Mouse (Mus musculus) hindbrain, postnatal 0 days (tissue): ENCODE measurements around the gene Dgkb. TPM values are rescaled to one million over a fixed set of nuclear protein-coding genes. Genes with fewer than 3 reads are reported as not detected.

ENCODE experiments used
- ATAC-seq: fragments of 200-750 bp; cut with Nextera tagmentation; 2 replicates; pipeline ENCODE4 v1.8.0; 2017; ENCODE audit warnings: mild to moderate bottlenecking, moderate TSS enrichment, moderate library complexity
- DNase-seq: peaks from one replicate; pipeline ENCODE4 v3.0.0-alpha.2; 2015; ENCODE audit warnings: low spot score
- H3K27ac ChIP-seq: fragments of 300-500 bp; sonication (generic); 2 replicates; pipeline ENCODE4 v1.5.1; 2014; ENCODE audit warnings: mild to moderate bottlenecking
- H3K27me3 ChIP-seq: fragments of 300-500 bp; sonication (generic); 2 replicates; pipeline ENCODE4 v1.6.1; 2014; ENCODE audit warnings: low read length, mixed read lengths; ENCODE audit not compliant: insufficient read depth
- H3K36me3 ChIP-seq: fragments of 300-500 bp; sonication (generic); 2 replicates; pipeline ENCODE4 v1.6.1; 2014; ENCODE audit warnings: low read length, mixed read lengths; ENCODE audit not compliant: insufficient read depth
- H3K4me1 ChIP-seq: fragments of 300-500 bp; sonication (generic); 2 replicates; pipeline ENCODE4 v1.6.1; 2014; ENCODE audit warnings: antibody characterized with exemption, low read length, mixed read lengths; ENCODE audit not compliant: insufficient read depth
- H3K4me2 ChIP-seq: fragments of 300-500 bp; sonication (generic); 2 replicates; pipeline ENCODE4 v1.6.1; 2014; ENCODE audit warnings: low read depth, mild to moderate bottlenecking, low read length, moderate library complexity, mixed read lengths
- H3K4me3 ChIP-seq: fragments of 300-500 bp; sonication (generic); 2 replicates; pipeline ENCODE4 v1.5.1; 2014; ENCODE audit warnings: low read length
- H3K9ac ChIP-seq: fragments of 300-500 bp; sonication (generic); replicated peaks from 2 replicates; pipeline ENCODE4 v1.6.1; 2014; ENCODE audit warnings: mild to moderate bottlenecking, low read length, moderate library complexity, mixed read lengths
- H3K9me3 ChIP-seq: fragments of 300-500 bp; sonication (generic); 2 replicates; pipeline ENCODE4 v1.6.1; 2016; ENCODE audit warnings: low read length, mixed read lengths
- CTCF ChIP-seq: IDR thresholded peaks from 2 replicates; pipeline ENCODE4 v1.5.1; 2016; ENCODE audit warnings: antibody characterized with exemption, control low read depth, low read depth
- WGBS: fragments of 180-500 bp; shearing (Covaris S2); extraction: QIAGEN DNeasy Blood & Tissue Kit; methylation state at CpG from one replicate; pipeline ENCODE4 v1.1.7; 2014; 5-methylcytosine and 5-hydroxymethylcytosine counted together
- polyA plus RNA-seq: library from polyadenylated mRNA; unstranded; fragments of >200 nt; fragmentation: Nextera tagmentation; extraction: Ambion mirVana; gene quantifications from 2 replicates; pipeline ENCODE4 v1.2.1, GENCODE M21; 2015
- total RNA-seq: library from RNA; depleted of rRNA; stranded (reverse); fragments of >200 nt; gene quantifications from 2 replicates; pipeline ENCODE4 v1.2.3, GENCODE M21; 2014

Gene Dgkb
- total and polyA plus RNA-seq, 2 experiments from 2014 or later = 10.0 to 11.6 TPM

DNA sequence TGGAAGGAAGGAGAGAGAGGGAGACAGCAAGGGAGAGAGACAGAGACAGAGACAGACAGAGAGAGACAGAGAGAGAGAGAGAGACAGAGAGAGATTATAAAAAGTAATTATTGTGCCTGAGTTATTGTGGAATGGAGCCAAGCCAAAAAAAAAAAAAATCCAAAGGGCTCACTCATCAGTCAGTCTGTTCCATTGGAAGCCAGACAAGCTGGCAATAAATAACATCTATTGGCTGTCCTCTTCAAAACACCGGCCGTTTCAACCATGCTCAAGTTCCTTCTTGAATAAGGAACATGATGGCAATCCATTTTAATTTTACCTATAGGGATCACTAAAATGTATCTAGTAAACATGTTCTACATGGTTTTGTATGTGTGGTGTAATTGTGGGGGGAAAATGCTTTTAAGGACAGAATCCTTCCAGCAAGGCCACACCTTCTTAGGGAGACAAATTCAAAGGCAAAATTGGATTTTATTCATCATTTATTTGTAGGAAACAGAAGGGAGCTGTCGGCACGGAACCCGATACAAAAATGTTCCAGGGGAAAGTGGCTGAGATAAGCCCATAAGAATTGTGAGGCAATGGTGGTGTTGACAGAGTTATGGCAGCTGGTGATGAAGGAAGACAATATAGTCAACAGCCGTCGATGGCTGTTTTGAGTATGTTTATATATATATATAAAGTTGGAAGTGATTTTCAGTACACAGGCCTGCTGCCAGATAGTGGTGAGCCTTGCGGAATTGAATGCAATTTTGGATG is 3.7 kb downstream of the Dgkb start:
- no peaks in the 10 kb centered on the region for H3K4me1 ChIP-seq
- WGBS = 69% methylated on average over 8 of the region's 8 CpGs
- DNase-seq = peak; percentile 26

GRCm38 (mm10) chr12:37880042-37881017 is 62.8 kb downstream of the Dgkb start:
- peak overlapping the region; percentile 52 for H3K4me3 ChIP-seq
- peak; percentile 91 for ATAC-seq
- WGBS = 2% methylated on average over 26 of the region's 26 CpGs

More for the DNA sequence above, 3.7 kb downstream of the Dgkb start:
- Histone ChIP-seq H3K4me2 (no peak overlapping the region), H3K9me3 (no peaks in the 10 kb centered on the region), H3K27ac (no peak overlapping the region), H3K36me3 (no peaks in the 10 kb centered on the region), H3K9ac (no peak overlapping the region), H3K27me3 (no peaks in the 10 kb centered on the region), H3K4me3 (no peak overlapping the region)
- no peak for TF ChIP-seq CTCF
- no peak for ATAC-seq

DNA sequence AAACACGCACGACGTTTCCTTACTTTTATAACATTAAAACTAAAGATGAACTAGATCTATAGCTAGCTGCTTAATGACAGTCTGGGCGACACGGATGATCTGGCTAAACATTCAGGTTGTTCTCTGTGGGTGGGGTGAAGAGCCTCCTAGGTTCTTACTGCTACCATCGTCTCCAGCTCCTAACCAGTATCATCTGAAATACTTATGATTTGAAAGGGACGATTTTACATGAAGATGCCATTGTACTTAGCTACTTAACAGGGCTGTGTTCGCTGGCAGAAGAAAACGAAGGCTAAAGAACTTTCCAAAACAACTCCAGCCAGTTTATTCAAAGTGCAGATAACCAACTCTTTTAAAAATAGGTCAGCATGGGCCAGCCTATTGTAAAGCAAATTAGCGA is 63.9 kb downstream of the Dgkb start:
- Histone ChIP-seq H3K27ac (peak overlapping the region; percentile 73), H3K9ac (peak overlapping the region; percentile 61), H3K4me2 (peak overlapping the region; percentile 92), H3K36me3 (no peaks in the 10 kb centered on the region), H3K27me3 (no peaks in the 10 kb centered on the region), H3K4me1 (no peaks in the 10 kb centered on the region), H3K9me3 (no peaks in the 10 kb centered on the region), H3K4me3 (peak overlapping the region; percentile 52)
- peak; percentile 3 for DNase-seq
- WGBS = 2% methylated on average over 10 of the region's 10 CpGs
- no peak for ATAC-seq
- TF ChIP-seq CTCF = no peak

More at GRCm38 (mm10) chr12:37880042-37881017, 62.8 kb downstream of the Dgkb start:
- no peaks in the 10 kb centered on the region for H3K36me3 ChIP-seq
- peak; percentile 73 for DNase-seq
- peak overlapping the region; percentile 61 for H3K9ac ChIP-seq
- H3K27ac ChIP-seq = peak overlapping the region; percentile 73
- peak overlapping the region; percentile 92 for H3K4me2 ChIP-seq
- no peaks in the 10 kb centered on the region for H3K27me3 ChIP-seq
- no peaks in the 10 kb centered on the region for H3K9me3 ChIP-seq
- 0 out of 2 replicates have a peak, but pooled peaks have one; percentile 1 for TF ChIP-seq CTCF
- no peaks in the 10 kb centered on the region for H3K4me1 ChIP-seq

DNA sequence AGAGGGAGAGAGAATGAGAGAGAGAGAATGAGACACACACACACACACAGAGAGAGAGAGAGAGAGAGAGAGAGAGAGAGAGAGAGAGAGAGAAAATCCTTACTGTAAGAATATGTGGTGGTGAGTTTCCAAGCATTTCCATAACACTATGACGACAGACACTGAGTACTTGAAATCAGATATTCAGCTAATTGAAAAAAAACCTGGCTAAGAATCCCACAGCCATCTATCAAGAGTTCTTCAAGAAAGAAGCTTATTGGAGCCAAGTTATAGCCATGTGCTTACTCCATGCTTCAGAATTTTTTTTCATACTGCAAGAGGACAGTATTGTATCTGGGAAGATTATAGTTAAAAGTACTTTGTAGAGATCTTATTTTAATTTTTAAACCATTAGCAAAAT is 65.3 kb downstream of the Dgkb start:
- Histone ChIP-seq H3K9me3 (no peaks in the 10 kb centered on the region), H3K4me3 (no peak overlapping the region), H3K27me3 (no peaks in the 10 kb centered on the region), H3K4me1 (no peaks in the 10 kb centered on the region), H3K36me3 (no peaks in the 10 kb centered on the region), H3K9ac (no peak overlapping the region), H3K27ac (no peak overlapping the region), H3K4me2 (no peak overlapping the region)
- no peak for ATAC-seq
- 62% methylated on average over 1 of the region's 1 CpGs for WGBS
- no peak for TF ChIP-seq CTCF
- peak; percentile 2 for DNase-seq

GRCm38 (mm10) chr12:37883781-37884180 is 66.3 kb downstream of the Dgkb start:
- Histone ChIP-seq H3K36me3 (no peaks in the 10 kb centered on the region), H3K27me3 (no peaks in the 10 kb centered on the region), H3K4me1 (no peaks in the 10 kb centered on the region), H3K9me3 (no peaks in the 10 kb centered on the region), H3K4me2 (no peak overlapping the region), H3K27ac (no peak overlapping the region), H3K9ac (no peak overlapping the region), H3K4me3 (no peak overlapping the region)
- DNase-seq (no peak), ATAC-seq (no peak)
- WGBS = 67% methylated on average over 4 of the region's 4 CpGs
- no peak for TF ChIP-seq CTCF

GRCm38 (mm10) chr12:37888591-37888990 is 71.1 kb downstream of the Dgkb start:
- no peak for TF ChIP-seq CTCF
- no peak overlapping the region for H3K4me2 ChIP-seq
- H3K4me1 ChIP-seq = no peaks in the 10 kb centered on the region
- H3K9me3 ChIP-seq = no peaks in the 10 kb centered on the region
- no peak overlapping the region for H3K27ac ChIP-seq
- DNase-seq = no peak
- H3K9ac ChIP-seq = no peak overlapping the region
- no peaks in the 10 kb centered on the region for H3K36me3 ChIP-seq
- no peak for ATAC-seq
- H3K4me3 ChIP-seq = no peak overlapping the region
- no peaks in the 10 kb centered on the region for H3K27me3 ChIP-seq
